Mouse (Mus musculus) lung, postnatal 0 days (tissue): ENCODE measurements around the gene Gstm4. TPM values are rescaled to one million over a fixed set of nuclear protein-coding genes. Genes with fewer than 3 reads are reported as not detected.

Source experiments
- ATAC-seq: fragments of 200-750 bp; cut with Nextera tagmentation; 2 replicates; pipeline ENCODE4 v1.8.0; 2017; ENCODE audit warnings: moderate library complexity
- DNase-seq: peaks from one replicate; pipeline ENCODE4 v3.0.0-alpha.2; 2016; ENCODE audit warnings: low spot score
- H3K27ac ChIP-seq: fragments of 300-500 bp; sonication (generic); 2 replicates; pipeline ENCODE4 v1.5.1; 2014; ENCODE audit warnings: antibody characterized with exemption, mild to moderate bottlenecking, low read length, mixed read lengths
- H3K27me3 ChIP-seq: fragments of 300-500 bp; sonication (generic); replicated peaks from 2 replicates; pipeline ENCODE4 v1.6.1; 2014; ENCODE audit warnings: low read length, mixed read lengths; ENCODE audit not compliant: insufficient read depth
- H3K36me3 ChIP-seq: fragments of 300-500 bp; sonication (generic); 2 replicates; pipeline ENCODE4 v1.6.1; 2014; ENCODE audit warnings: low read length, mixed read lengths; ENCODE audit not compliant: insufficient read depth
- H3K4me1 ChIP-seq: fragments of 300-500 bp; sonication (generic); 2 replicates; pipeline ENCODE4 v1.6.1; 2014; ENCODE audit warnings: antibody characterized with exemption, low read depth, low read length, mixed read lengths; ENCODE audit not compliant: insufficient read depth
- H3K4me2 ChIP-seq: fragments of 300-500 bp; sonication (generic); replicated peaks from 2 replicates; pipeline ENCODE4 v1.6.1; 2014; ENCODE audit warnings: low read depth, mild to moderate bottlenecking, low read length, moderate library complexity, mixed read lengths
- H3K4me3 ChIP-seq: fragments of 300-500 bp; sonication (generic); 2 replicates; pipeline ENCODE4 v1.5.1; 2014; ENCODE audit warnings: low read depth, low read length
- H3K9ac ChIP-seq: fragments of 300-500 bp; sonication (generic); replicated peaks from 2 replicates; pipeline ENCODE4 v1.6.1; 2014; ENCODE audit warnings: low read depth, mild to moderate bottlenecking
- H3K9me3 ChIP-seq: fragments of 300-500 bp; sonication (generic); 2 replicates; pipeline ENCODE4 v1.6.1; 2016; ENCODE audit warnings: low read length, mixed read lengths
- CTCF ChIP-seq: IDR thresholded peaks from 2 replicates; pipeline ENCODE4 v1.5.1; 2016; ENCODE audit warnings: antibody characterized with exemption, mild to moderate bottlenecking
- EP300 ChIP-seq: IDR thresholded peaks from 2 replicates; pipeline ENCODE4 v1.6.1; 2016; ENCODE audit warnings: antibody characterized with exemption, mild to moderate bottlenecking, control low read depth
- WGBS: fragments of 180-500 bp; shearing (Covaris S2); extraction: QIAGEN DNeasy Blood & Tissue Kit; methylation state at CpG from one replicate; pipeline ENCODE4 v1.1.7; 2014; 5-methylcytosine and 5-hydroxymethylcytosine counted together
- polyA plus RNA-seq: library from polyadenylated mRNA; unstranded; fragments of >200 nt; fragmentation: Nextera tagmentation; extraction: Ambion mirVana; gene quantifications from 2 replicates; pipeline ENCODE4 v1.2.1, GENCODE M21; 2015

Gstm4 gene
- polyA plus RNA-seq: 11.2 and 13.4 TPM in 2 replicates

DNA sequence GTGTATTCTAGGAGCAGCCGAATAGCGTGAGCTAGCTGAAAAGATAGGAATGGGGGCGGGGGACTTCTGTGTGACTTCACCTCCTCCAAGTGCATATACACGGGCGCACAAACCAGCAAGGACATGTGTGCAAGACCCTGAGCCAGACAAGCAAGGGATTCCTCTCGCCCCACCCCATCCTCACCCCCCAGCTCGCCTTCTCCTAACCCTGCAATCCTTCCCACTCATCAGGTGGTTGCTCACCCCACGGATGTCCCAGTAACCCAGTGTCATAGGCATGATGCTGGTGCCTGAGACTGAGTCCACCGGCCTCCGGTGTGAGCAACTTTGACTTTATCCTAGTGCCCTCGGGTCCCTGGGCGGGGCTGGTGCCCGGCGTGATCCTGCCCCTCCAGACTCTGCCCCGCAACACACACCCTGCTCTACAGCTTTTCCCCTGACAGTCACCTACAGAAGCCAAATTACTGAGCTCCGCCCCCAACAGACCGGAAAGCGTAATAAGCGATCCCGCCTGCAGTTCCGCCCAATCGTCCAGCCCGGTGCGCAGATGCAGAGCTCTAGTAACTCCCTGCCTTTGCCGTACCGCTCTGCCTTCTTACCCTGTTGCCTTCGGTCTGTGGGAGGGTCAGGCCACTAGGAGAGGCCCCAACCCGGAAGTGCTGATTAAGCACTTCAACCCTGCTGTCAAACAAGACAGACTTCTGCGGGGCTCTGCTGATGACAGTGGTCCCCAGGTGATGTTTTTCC, at the start of gene Gstm4:
Gstm4 (minus strand) TSS at position 501 of the 747 bp plus-strand sequence.
- DNase-seq (peak; percentile 97), ATAC-seq (peak; percentile 99)
- Histone ChIP-seq H3K9me3 (no peaks in the 10 kb centered on the region), H3K9ac (peak within 1 kb of the TSS; percentile 33; the same call in 1 of the 2 replicates), H3K4me2 (peak within 1 kb of the TSS; percentile 70), H3K4me1 (no peaks in the 10 kb centered on the region; the same call in 1 of the 2 replicates), H3K27ac (peak within 1 kb of the TSS; percentile 60), H3K4me3 (peak within 1 kb of the TSS; percentile 47), H3K36me3 (no peaks in the 10 kb centered on the region), H3K27me3 (no peaks in the 10 kb centered on the region)
- TF ChIP-seq EP300 (no peak), CTCF (peak; percentile 49)
- WGBS: 5% methylated on average over 29 of the region's 29 CpGs

DNA sequence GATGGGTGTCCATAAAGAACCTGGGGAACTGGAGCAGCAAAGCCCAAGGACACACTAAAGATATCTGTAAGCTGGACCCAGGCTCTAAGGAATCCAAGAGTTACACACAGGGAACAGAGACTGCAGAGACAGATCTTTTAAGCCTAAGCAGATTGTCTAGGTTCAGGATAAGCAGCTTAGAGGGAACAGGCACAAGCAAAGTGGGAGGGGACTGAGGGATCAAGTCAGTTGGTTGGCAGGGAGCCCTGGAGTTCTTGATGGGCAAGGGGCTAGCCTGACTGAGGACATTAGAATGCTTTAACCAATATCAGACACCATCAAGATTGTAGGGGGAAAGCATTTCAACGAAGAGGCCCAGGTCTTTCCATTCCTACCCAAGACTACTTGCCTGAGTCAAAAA, 49.5 kb upstream of the Gstm4 start:
- H3K27me3 ChIP-seq: no peaks in the 10 kb centered on the region
- WGBS: 82% methylated on average over 1 of the region's 1 CpGs
- no peak for TF ChIP-seq CTCF
- no peak for TF ChIP-seq EP300
- no peak overlapping the region for H3K27ac ChIP-seq
- ATAC-seq (no peak), DNase-seq (no peak)
- H3K4me2 ChIP-seq: no peak overlapping the region
- no peaks in the 10 kb centered on the region for H3K4me1 ChIP-seq
- no peaks in the 10 kb centered on the region for H3K9me3 ChIP-seq
- no peak overlapping the region for H3K9ac ChIP-seq
- no peaks in the 10 kb centered on the region for H3K36me3 ChIP-seq
- H3K4me3 ChIP-seq: no peak overlapping the region

DNA sequence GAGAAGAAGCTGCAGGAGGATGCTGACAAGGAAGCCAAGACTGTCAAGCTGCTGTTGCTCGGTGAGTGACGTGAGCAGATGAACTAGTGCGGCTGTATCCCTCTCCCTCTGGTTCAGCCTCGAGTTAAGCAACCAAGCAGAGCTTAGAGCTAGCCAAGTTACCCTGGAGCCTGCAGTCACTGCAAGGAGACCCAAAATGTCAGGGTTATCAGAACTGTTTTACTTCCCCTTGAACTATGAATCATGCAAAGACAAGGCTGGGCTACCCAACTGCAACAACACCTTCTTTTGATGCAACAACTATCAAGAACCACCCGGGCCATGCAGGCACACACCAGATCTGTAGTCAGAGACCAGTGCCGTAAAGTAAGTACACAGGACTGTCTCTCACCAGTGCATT, 48.6 kb upstream of the Gstm4 start:
- Histone ChIP-seq H3K9me3 (no peaks in the 10 kb centered on the region), H3K36me3 (no peaks in the 10 kb centered on the region), H3K27ac (no peak overlapping the region), H3K4me2 (no peak overlapping the region), H3K4me1 (no peaks in the 10 kb centered on the region), H3K27me3 (no peaks in the 10 kb centered on the region), H3K4me3 (no peak overlapping the region), H3K9ac (no peak overlapping the region)
- ATAC-seq (no peak), DNase-seq (no peak)
- 61% methylated on average over 6 of the region's 6 CpGs for WGBS
- TF ChIP-seq EP300: no peak
- no peak for TF ChIP-seq CTCF

DNA sequence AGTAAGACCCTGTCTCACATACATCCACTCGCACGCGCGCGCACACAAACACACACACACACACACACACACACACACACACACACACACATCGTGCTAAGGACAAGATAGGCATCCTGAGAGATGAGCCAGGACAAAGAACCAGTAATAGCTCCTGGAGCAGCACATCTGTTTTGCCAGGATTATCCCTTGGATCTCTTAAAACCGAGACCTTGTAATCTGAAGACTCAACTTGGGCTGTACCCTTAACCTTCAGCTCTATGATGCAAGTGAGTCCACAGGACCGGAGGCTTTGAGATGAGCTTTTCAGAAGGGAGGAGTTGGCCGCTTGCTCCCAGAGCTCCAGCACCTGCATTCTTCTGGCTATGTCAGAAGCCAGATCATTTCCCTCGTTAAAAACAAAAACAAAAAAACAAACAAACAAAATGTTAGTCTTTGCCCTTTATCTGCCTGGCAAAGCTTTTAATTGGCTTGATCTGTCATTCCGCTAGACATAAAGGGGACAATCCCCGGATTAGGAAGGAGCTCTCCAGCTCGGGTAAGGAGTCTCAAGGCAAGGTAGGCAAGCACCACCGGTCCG, 47.9 kb upstream of the Gstm4 start, which contains the start of gene Gnat2:
Gnat2 (plus strand) TSS at position 254 of the 580 bp plus-strand sequence.
- Histone ChIP-seq H3K4me3 (no peak within 1 kb of the TSS), H3K27ac (no peak within 1 kb of the TSS), H3K9ac (no peak within 1 kb of the TSS), H3K4me1 (no peaks in the 10 kb centered on the region), H3K9me3 (no peaks in the 10 kb centered on the region), H3K27me3 (no peaks in the 10 kb centered on the region), H3K36me3 (no peaks in the 10 kb centered on the region), H3K4me2 (no peak within 1 kb of the TSS)
- WGBS: 71% methylated on average over 15 of the region's 15 CpGs
- no peak for ATAC-seq
- DNase-seq: no peak
- TF ChIP-seq CTCF (no peak), EP300 (no peak)

DNA sequence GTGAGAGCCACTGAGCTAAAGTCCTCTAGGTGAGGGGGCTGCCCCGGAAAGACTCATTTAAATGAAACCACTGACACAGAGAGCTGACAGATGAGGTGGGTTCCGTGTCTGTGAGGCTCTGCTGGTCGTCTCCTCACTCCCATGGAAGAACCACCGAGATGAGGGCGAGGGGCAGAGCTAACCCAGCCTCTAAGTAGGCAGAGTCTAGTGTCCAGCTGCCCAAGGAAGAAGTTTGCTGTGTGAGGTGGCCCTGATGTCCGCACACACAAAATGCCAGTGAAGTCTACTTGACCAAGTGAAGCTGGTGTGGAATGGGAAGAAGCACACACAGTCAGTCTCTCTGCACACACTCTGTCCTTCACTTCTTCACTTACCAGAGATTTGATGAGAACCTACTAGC, 47.3 kb upstream of the Gstm4 start:
- no peaks in the 10 kb centered on the region for H3K36me3 ChIP-seq
- no peak overlapping the region for H3K4me3 ChIP-seq
- H3K27me3 ChIP-seq: no peaks in the 10 kb centered on the region
- 61% methylated on average over 6 of the region's 6 CpGs for WGBS
- no peak overlapping the region for H3K9ac ChIP-seq
- no peak overlapping the region for H3K27ac ChIP-seq
- TF ChIP-seq EP300 (no peak), CTCF (no peak)
- no peak overlapping the region for H3K4me2 ChIP-seq
- no peaks in the 10 kb centered on the region for H3K4me1 ChIP-seq
- H3K9me3 ChIP-seq: no peaks in the 10 kb centered on the region
- no peak for ATAC-seq
- DNase-seq: no peak

DNA sequence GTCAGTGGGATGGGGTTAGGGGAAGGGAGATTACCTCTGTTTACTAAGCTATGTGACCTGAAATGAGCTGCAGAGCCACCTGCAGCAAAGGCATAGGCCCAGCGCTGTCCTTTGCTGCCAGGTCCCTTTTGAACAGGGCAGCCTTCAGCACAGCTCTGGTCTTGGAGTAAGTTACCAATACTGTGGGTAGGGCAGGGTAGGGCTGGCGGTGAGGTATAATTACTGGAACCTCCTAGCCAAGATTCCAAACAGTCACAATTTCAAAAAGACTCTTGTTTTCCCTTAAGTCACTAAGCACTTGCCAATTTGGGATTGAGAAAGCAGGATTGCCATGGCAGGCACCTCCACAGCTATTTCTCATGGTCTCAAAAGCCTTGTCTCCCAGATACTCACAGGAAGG, 45.9 kb upstream of the Gstm4 start:
- Histone ChIP-seq H3K36me3 (no peaks in the 10 kb centered on the region), H3K27ac (no peak overlapping the region)
- 80% methylated on average over 2 of the region's 2 CpGs for WGBS

More for the DNA sequence above, 45.9 kb upstream of the Gstm4 start:
- Histone ChIP-seq H3K9ac (no peak overlapping the region), H3K4me2 (no peak overlapping the region), H3K4me1 (peaks cover 6% of the 10 kb centered on the region; the same call in 1 of the 2 replicates), H3K4me3 (no peak overlapping the region), H3K27me3 (no peaks in the 10 kb centered on the region), H3K9me3 (no peaks in the 10 kb centered on the region)
- DNase-seq (no peak), ATAC-seq (no peak)
- no peak for TF ChIP-seq CTCF
- no peak for TF ChIP-seq EP300
